Mouse (Mus musculus) bone marrow, adult 2 months (tissue): Measurements from ENCODE around the gene Amdhd2. TPM values are rescaled to one million over a fixed set of nuclear protein-coding genes. Genes with fewer than 3 reads are reported as not detected.

Source experiments
- H3K27ac ChIP-seq: fragments of 200-500 bp; 2 replicates; pipeline ENCODE4 v1.5.1; 2012; ENCODE audit warnings: low read depth, mild to moderate bottlenecking, control low read depth, inconsistent platforms, low read length; ENCODE audit not compliant: control insufficient read depth, poor library complexity, insufficient read depth
- H3K4me1 ChIP-seq: fragments of 200-500 bp; 2 replicates; pipeline ENCODE4 v1.6.1; 2011; ENCODE audit warnings: low read length; ENCODE audit not compliant: control insufficient read depth, insufficient read depth
- H3K4me3 ChIP-seq: fragments of 200-500 bp; replicated peaks from 2 replicates; pipeline ENCODE3; 2011; ENCODE audit warnings: mild to moderate bottlenecking, low read depth, low read length, control low read depth; ENCODE audit not compliant: control insufficient read depth
- CTCF ChIP-seq: fragments of 200-500 bp; IDR thresholded peaks from 2 replicates; pipeline ENCODE4 v1.5.1; 2011; ENCODE audit warnings: low read length, control low read depth; ENCODE audit not compliant: control insufficient read depth, insufficient read depth
- POLR2A ChIP-seq: fragments of 200-500 bp; IDR thresholded peaks from 2 replicates; pipeline ENCODE4 v1.6.1; 2011; ENCODE audit warnings: low read depth, mild to moderate bottlenecking, control low read depth, low read length, borderline replicate concordance; ENCODE audit not compliant: control insufficient read depth
- WGBS: fragments of 180-500 bp; shearing (Covaris S2); methylation state at CpG from one replicate; pipeline ENCODE4 v1.1.7; 2018; 5-methylcytosine and 5-hydroxymethylcytosine counted together
- polyA plus RNA-seq: library from polyadenylated mRNA; stranded (reverse); fragments of >200 nt; gene quantifications from 2 replicates; pipeline ENCODE4 v1.2.4, GENCODE M21; 2011; ENCODE audit warnings: low replicate concordance; ENCODE audit not compliant: missing spikeins, insufficient read depth, insufficient read length

The Amdhd2 gene
- polyA plus RNA-seq, 1 experiment: 57.8 TPM

GRCm38 (mm10) chr17:24191481-24191880 lies 27.9 kb upstream of the Amdhd2 start:
- H3K4me3 ChIP-seq: no peak overlapping the region
- TF ChIP-seq CTCF (no peak), POLR2A (no peak)
- peak overlapping the region; percentile 69 for H3K27ac ChIP-seq
- 42% methylated on average over 4 of the region's 4 CpGs for WGBS
- peaks cover 7% of the 10 kb centered on the region; the same call in 1 of the 2 replicates for H3K4me1 ChIP-seq

- Histone ChIP-seq H3K4me1 (peaks cover 7% of the 10 kb centered on the region; the same call in 1 of the 2 replicates), H3K27ac (peak overlapping the region; percentile 26; the same call in 1 of the 2 replicates), H3K4me3 (no peak overlapping the region)
- WGBS: 48% methylated on average over 2 of the region's 2 CpGs
- no peak for TF ChIP-seq POLR2A
- TF ChIP-seq CTCF: no peak
Measured at GRCm38 (mm10) chr17:24190934-24191333, 27.4 kb upstream of the Amdhd2 start.

DNA sequence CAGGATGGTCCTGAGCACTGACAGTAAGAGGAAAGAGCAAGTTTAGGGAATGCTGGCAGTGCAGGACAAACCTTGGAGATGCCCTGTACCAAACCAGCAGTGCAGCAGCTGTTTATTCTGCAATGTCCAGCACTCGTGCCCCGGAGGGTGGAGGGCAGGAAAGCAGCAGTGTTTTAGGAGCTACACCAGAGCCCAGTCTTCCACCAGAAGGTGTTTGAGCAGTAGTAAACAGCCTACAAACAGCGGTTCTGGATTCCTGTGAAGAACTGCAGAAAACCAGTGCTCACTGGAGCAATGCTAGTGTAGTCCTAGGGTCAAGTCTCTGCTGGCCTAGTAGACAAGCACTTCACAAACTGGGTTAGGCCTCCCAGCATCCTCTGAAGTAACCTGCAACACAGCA lies 10.7 kb upstream of the Amdhd2 start:
- WGBS: 83% methylated on average over 3 of the region's 3 CpGs
- TF ChIP-seq POLR2A (no peak), CTCF (no peak)
- Histone ChIP-seq H3K27ac (no peak overlapping the region), H3K4me3 (no peak overlapping the region), H3K4me1 (peaks cover 5% of the 10 kb centered on the region; the same call in 1 of the 2 replicates)

GRCm38 (mm10) chr17:24173423-24173822 lies 9.9 kb upstream of the Amdhd2 start:
- H3K27ac ChIP-seq: no peak overlapping the region
- TF ChIP-seq POLR2A (no peak), CTCF (peak; percentile 79)
- WGBS: 4% methylated on average over 3 of the region's 3 CpGs
- H3K4me1 ChIP-seq: peaks cover 5% of the 10 kb centered on the region; the same call in 1 of the 2 replicates
- no peak overlapping the region for H3K4me3 ChIP-seq

- peaks cover 5% of the 10 kb centered on the region; the same call in 1 of the 2 replicates for H3K4me1 ChIP-seq
- no peak overlapping the region for H3K4me3 ChIP-seq
- no peak for TF ChIP-seq CTCF
- TF ChIP-seq POLR2A: no peak
- 73% methylated on average over 4 of the region's 4 CpGs for WGBS
- H3K27ac ChIP-seq: no peak overlapping the region
Measured at GRCm38 (mm10) chr17:24171738-24172137, 8.2 kb upstream of the Amdhd2 start.

DNA sequence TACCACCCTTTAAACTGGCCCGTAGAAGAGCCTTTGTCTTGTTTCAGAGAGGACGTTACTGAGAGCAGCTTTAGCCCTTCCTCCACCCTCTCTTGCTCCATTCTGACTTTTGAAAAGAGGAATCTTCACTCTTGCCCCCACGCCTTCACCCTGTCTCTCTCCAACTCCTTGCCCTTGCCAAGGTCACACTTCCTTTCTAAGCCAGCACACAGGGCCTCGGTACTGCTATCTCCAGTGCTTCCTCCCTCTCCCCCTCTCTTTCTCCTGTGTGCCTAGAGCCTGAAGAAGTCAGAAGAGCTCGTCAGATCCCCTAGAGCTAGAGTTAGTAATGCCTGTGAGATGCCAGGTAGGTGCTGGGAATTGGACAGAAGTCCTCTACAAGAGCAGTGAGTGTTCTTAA lies 7.2 kb upstream of the Amdhd2 start:
- Histone ChIP-seq H3K4me3 (no peak overlapping the region), H3K4me1 (peaks cover 6% of the 10 kb centered on the region; the same call in 1 of the 2 replicates), H3K27ac (peak overlapping the region; percentile 70)
- no peak for TF ChIP-seq POLR2A
- TF ChIP-seq CTCF: no peak
- WGBS: 37% methylated on average over 5 of the region's 5 CpGs

GRCm38 (mm10) chr17:24170125-24170524 lies 6.6 kb upstream of the Amdhd2 start:
- Histone ChIP-seq H3K4me3 (peak overlapping the region; percentile 89), H3K27ac (peak overlapping the region; percentile 70), H3K4me1 (peaks cover 8% of the 10 kb centered on the region; the same call in 1 of the 2 replicates)
- WGBS: 43% methylated on average over 3 of the region's 3 CpGs
- no peak for TF ChIP-seq POLR2A
- no peak for TF ChIP-seq CTCF

DNA sequence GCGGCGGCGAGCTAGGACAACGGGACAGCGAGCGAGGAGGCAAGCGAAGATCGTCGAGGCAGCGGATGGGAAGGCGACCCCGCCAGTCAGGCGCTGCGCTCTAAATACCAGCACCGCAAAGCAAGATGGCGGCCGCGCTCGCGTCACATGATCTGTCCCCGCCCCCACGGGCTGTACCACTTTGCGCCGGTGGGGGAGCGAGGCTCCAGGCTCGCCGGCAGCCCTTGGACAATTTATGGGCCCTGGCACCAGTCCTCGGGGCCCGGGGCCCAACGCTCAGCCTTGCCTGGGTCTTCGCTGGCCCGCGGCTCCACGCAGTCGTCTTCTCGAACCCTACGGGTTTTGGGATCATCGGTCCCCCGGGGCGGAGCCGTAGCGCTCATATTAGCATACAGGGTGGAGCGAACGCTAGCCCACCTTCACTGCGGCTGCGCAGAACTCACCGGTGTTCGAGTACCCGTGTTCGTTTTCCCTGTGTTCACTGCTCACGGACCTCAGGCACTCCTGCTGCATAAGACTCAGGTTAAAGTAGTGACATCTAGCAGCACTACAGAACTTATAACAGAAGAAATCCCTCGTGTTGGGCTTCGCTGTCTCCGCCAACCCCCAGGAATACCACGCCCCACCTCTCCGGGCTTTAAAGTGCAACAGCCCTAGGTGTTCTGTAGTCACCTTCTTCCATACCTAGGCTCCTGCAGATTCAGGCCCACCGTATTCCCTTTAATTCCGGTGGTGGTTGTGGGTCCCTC lies 5.9 kb upstream of the Amdhd2 start, which contains the start of gene Atp6v0c:
Atp6v0c (minus strand) TSS at position 386 of the 749 bp plus-strand sequence.
- Histone ChIP-seq H3K4me1 (peaks cover 10% of the 10 kb centered on the region; the same call in 1 of the 2 replicates), H3K27ac (peak within 1 kb of the TSS; percentile 98), H3K4me3 (peak within 1 kb of the TSS; percentile 89)
- under 1% methylated on average over 58 of the region's 58 CpGs for WGBS
- TF ChIP-seq POLR2A (peak; percentile 95), CTCF (no peak)
